Mouse (Mus musculus) left cerebral cortex, adult 6 months (tissue): Measurements from ENCODE around the gene Shisal2b. TPM values are rescaled to one million over a fixed set of nuclear protein-coding genes. Genes with fewer than 3 reads are reported as not detected.

Source experiments
- long read RNA-seq, 2 experiments: library from polyadenylated mRNA; unstranded; transcript quantifications; one replicate each; pipeline ENCODE4 v2.0.0; 2019 to 2020
- polyA plus RNA-seq: library from polyadenylated mRNA; unstranded; fragments of <200 nt; fragmentation: Nextera tagmentation; gene quantifications from 2 replicates; pipeline ENCODE4 v1.2.3, GENCODE M21; 2021

Gene Shisal2b
- polyA plus RNA-seq: 1.5 and 2.3 TPM in 2 replicates
- long read RNA-seq, experiment 1: 0 reads
- long read RNA-seq, experiment 2: 0 reads

DNA sequence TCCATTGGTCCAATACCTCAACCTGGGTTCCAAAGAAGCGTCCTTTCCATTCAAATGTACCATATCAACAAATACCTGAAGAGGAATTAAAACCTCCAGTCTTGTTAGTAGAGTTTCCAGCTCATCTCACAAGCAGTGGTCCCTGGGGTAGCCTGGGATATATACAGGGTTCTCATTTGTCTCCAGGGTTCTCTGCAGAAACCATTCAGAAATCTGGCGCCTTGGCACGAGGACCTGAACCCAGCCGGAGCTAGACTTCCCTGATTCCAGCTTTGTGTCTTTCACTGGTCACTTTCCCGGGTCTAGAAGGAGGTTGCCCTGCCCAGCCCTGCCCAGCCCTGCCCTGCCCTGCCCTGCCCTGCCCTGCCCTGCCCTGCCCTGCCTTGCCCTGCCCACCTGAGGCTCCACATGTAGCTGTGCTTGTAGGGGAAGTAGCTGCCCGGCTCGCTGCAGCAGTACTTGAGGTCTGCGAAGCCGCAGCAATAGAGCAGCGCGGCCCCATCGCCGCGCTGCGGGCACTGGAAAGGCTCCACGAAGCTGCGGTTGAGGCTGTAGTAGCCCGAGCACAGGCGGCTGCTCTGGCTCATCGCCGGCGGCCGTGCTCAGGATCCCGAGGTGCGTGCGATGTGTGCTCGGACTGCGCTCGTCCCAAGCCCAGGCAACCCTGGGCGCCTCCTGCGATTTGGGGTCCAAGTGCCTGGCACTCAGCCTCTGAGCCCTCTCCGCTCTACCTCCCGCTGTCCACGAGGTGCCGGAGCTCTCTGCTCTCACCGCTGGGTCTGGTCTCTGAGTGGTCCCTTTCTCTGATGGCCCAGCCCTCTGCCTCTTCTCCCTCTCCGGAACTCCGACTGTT, at the start of gene Shisal2b:
Gene Shisal2b, minus strand, starts transcription at position 767 of the 853 bp plus-strand sequence.

DNA sequence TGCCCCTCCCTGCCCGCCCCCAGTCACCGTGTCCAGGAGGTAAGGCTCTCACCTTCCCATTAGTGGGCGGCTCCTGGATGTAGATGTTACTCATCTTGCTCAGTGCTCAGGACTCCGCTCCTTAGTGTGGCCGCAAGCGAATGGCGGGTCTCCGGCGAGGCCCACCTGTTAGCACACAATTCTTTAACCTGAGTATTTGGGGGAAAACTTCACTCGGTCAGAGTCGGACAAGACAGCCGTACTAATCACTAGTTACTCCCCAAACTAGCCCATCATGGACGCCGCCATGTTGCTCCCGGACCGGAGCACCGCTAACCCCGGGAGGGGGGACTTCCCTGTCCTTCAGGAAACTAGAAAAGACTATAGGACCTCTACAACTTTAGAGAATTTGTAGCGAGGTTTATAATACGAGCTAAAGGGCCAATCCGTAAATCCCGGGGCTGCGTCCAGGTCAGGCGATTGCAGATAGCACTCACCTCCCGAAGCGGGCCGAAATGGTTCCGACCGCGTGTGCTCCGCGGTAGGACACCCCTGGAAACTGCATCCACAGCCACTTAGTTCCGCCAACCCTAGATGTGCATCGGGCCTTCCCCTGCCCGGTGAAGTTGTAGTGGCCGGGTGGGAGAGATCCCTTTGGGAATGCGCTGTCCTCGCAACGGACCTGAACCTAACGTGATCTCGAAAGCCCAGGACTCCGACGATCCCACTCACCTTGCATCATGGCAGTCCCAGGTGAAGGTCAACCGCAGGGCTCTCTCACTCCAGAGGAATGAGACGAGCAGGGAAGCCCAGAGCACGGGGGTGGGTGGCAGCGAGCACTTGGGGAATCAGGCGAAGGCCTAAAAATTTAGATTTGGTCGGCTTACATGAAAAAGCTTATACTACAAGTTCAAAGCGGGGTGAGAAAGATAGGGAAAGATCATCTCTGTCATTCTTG, 46.8 kb downstream of the Shisal2b start, which contains the start of gene Cwc27:
Gene Cwc27, minus strand, starts transcription at position 508 of the 937 bp plus-strand sequence.

Other genes starting within 250 kb of the Shisal2b start
- gene Srek1ip1, start 71.4 kb downstream of the Shisal2b start, polyA plus RNA-seq: 14.3 and 20.2 TPM in 2 replicates
- 13.3 and 14.2 TPM in 2 replicates for gene Cwc27, start 46.8 kb downstream of the Shisal2b start, polyA plus RNA-seq
- 60.4 and 62.2 TPM in 2 replicates for gene Rgs7bp, start 191.0 kb upstream of the Shisal2b start, polyA plus RNA-seq
- gene 4933425L06Rik, start 218.2 kb upstream of the Shisal2b start, polyA plus RNA-seq: not detected in 2 replicates